ENCODE assay signal across 9 mouse cellular contexts in the genomic region with DNA sequence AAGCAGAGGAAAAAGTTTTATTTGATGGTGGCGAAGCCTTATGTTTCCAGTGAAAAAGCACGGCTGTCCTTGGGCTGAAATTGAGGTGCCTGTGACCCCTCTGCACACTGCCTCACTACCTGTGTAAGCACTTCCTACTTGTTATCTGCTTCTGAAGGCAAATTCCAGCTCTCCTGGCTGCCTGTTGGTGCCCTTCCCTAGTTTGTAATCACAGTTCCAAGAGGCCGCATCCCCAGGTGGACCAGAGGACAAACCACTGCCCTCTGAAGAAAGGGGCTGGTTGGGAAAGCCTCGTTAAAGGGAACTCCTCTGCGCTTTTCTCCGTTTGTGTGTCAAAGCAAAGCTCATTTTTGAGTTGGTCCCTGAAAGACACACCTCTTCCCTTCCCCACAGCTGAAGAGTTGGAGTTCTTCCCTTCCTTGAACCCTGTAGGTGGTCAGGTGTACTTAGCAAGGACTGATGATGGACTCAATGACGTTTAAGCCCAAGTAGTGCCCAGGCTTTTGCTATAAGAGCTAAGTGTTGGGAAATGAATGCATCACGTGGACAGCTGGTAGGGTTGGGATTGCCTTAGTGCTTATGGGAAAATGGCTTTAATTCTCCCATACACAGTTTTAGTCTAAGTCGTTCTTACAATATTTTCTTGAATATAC. TPM values are rescaled to one million over a fixed set of nuclear protein-coding genes. Genes with fewer than 3 reads are reported as not detected.
DNase-seq lines count a peak whose midpoint lies in the region; ATAC-seq lines count a peak whose summit lies in the region.
"Had no signal": no experiment of that assay in that cellular context is flagged by ENCODE, and none has a peak within 500 bp of the region (broad histone marks: within the 10 kb centered on the region; RNA-seq: fewer than 3 reads in every experiment).

No protein-coding gene starts in this region.

- no peak overlapping the region for H3K9ac ChIP-seq in hindbrain, embryonic 14.5 days
- no peak overlapping the region for H3K9ac ChIP-seq in hindbrain, embryonic 16.5 days (ENCODE audit: low read depth, low read length)
- H3K9ac ChIP-seq in liver, embryonic 15.5 days = no peak overlapping the region

- no peak overlapping the region for H3K27ac ChIP-seq in hindbrain, embryonic 14.5 days
- no peak overlapping the region for H3K27ac ChIP-seq in hindbrain, embryonic 16.5 days (ENCODE audit: low read depth, low read length)
- H3K27ac ChIP-seq in embryonic facial prominence, embryonic 10.5 days (replicated peaks) = no peak overlapping the region
- H3K27ac ChIP-seq in liver, embryonic 15.5 days (replicated peaks) = peak overlapping the region; percentile 53; the same call in 1 of the 2 replicates

- no peak for ATAC-seq in hindbrain, embryonic 14.5 days (ENCODE audit: low FRiP score)
- ATAC-seq in hindbrain, embryonic 16.5 days = no peak
- ATAC-seq in liver, embryonic 15.5 days (ENCODE audit: insufficient read depth) = no peak

- WGBS in hindbrain, embryonic 14.5 days = 82% methylated on average over 9 of the region's 9 CpGs
- 78% methylated on average over 9 of the region's 9 CpGs for WGBS in hindbrain, embryonic 16.5 days
- 72% methylated on average over 9 of the region's 9 CpGs for WGBS in embryonic facial prominence, embryonic 10.5 days
- 53% methylated on average over 9 of the region's 9 CpGs for WGBS in liver, embryonic 15.5 days (ENCODE audit: insufficient replicate concordance)

- H3K4me1 ChIP-seq in hindbrain, embryonic 14.5 days (replicated peaks; ENCODE audit: control insufficient read depth, insufficient read depth, low read length) = peaks cover 8% of the 10 kb centered on the region
- H3K4me1 ChIP-seq in hindbrain, embryonic 16.5 days (ENCODE audit: control insufficient read depth, insufficient read depth, low read depth, low read length) = peaks cover 5% of the 10 kb centered on the region
- H3K4me1 ChIP-seq in embryonic facial prominence, embryonic 10.5 days = peaks cover 61% of the 10 kb centered on the region
- peaks cover 44% of the 10 kb centered on the region for H3K4me1 ChIP-seq in liver, embryonic 15.5 days (replicated peaks)

- no peak for DNase-seq in hindbrain, embryonic 14.5 days (ENCODE audit: low spot score)
- no peak for DNase-seq in embryonic facial prominence, embryonic 10.5 days (ENCODE audit: low spot score)
- DNase-seq in kidney, adult 9 months = peak; percentile 59
- no peak for DNase-seq in urinary bladder, adult 18-20 months (ENCODE audit: low spot score in 2 of 2)
- DNase-seq in retina, postnatal 1 day = no peak
- no peak for DNase-seq in layer of hippocampus, postnatal 25 days (ENCODE audit: extremely low spot score in 1 of 2, low spot score in 1 of 2)
- DNase-seq: thymus, postnatal 36 days had no signal

- no peak overlapping the region for H3K4me3 ChIP-seq in hindbrain, embryonic 14.5 days (replicated peaks; ENCODE audit: low read length)
- no peak overlapping the region for H3K4me3 ChIP-seq in hindbrain, embryonic 16.5 days (ENCODE audit: low read length)
- H3K4me3 ChIP-seq in embryonic facial prominence, embryonic 10.5 days = peak overlapping the region; percentile 21; the same call in 1 of the 2 replicates
- peak overlapping the region; percentile 7; the same call in 1 of the 2 replicates for H3K4me3 ChIP-seq in liver, embryonic 15.5 days (replicated peaks)

- no peaks in the 10 kb centered on the region for H3K27me3 ChIP-seq in hindbrain, embryonic 14.5 days (ENCODE audit: control insufficient read depth, insufficient read depth, low read length)
- H3K27me3 ChIP-seq in hindbrain, embryonic 16.5 days (replicated peaks; ENCODE audit: control insufficient read depth, insufficient read depth, low read length) = no peaks in the 10 kb centered on the region
- no peaks in the 10 kb centered on the region for H3K27me3 ChIP-seq in embryonic facial prominence, embryonic 10.5 days (replicated peaks; ENCODE audit: low read depth, poor library complexity, severe bottlenecking)
- H3K27me3 ChIP-seq in liver, embryonic 15.5 days = no peaks in the 10 kb centered on the region; the same call in none of the 2 replicates

- peak overlapping the region; percentile 82; the same call in 1 of the 2 replicates for H3K4me2 ChIP-seq in hindbrain, embryonic 14.5 days (replicated peaks)
- H3K4me2 ChIP-seq in hindbrain, embryonic 16.5 days (ENCODE audit: low read length) = no peak overlapping the region
- H3K4me2 ChIP-seq in liver, embryonic 15.5 days = peak overlapping the region; percentile 89

- H3K36me3 ChIP-seq in hindbrain, embryonic 14.5 days (replicated peaks; ENCODE audit: control insufficient read depth, insufficient read depth) = no peaks in the 10 kb centered on the region
- H3K36me3 ChIP-seq in hindbrain, embryonic 16.5 days (ENCODE audit: control insufficient read depth, insufficient read depth, low read length) = no peaks in the 10 kb centered on the region
- H3K36me3 ChIP-seq in embryonic facial prominence, embryonic 10.5 days (replicated peaks) = no peaks in the 10 kb centered on the region
- no peaks in the 10 kb centered on the region for H3K36me3 ChIP-seq in liver, embryonic 15.5 days (replicated peaks)

- no peaks in the 10 kb centered on the region for H3K9me3 ChIP-seq in hindbrain, embryonic 14.5 days (ENCODE audit: control insufficient read depth, low read length)
- H3K9me3 ChIP-seq in hindbrain, embryonic 16.5 days (ENCODE audit: control insufficient read depth, low read length) = no peaks in the 10 kb centered on the region
- no peaks in the 10 kb centered on the region for H3K9me3 ChIP-seq in embryonic facial prominence, embryonic 10.5 days
- H3K9me3 ChIP-seq in liver, embryonic 15.5 days (replicated peaks) = no peaks in the 10 kb centered on the region

RNA-seq across cellular contexts. Expression of gene Snx9, which starts 2.0 kb away (rescaled TPM):
- polyA plus RNA-seq in hindbrain, embryonic 14.5 days (2014; fragmentation: Nextera tagmentation; extraction: Ambion mirVana) = 9.4 and 10.8 TPM in 2 replicates
- 6.1 and 7.6 TPM in 2 replicates for polyA plus RNA-seq in hindbrain, embryonic 16.5 days (2015; fragmentation: Nextera tagmentation; extraction: Ambion mirVana)
- 16.3 and 19.5 TPM in 2 replicates for polyA plus RNA-seq in embryonic facial prominence, embryonic 10.5 days (2016; fragmentation: Nextera tagmentation; extraction: Ambion mirVana)
- 11.9 and 13.4 TPM in 2 replicates for polyA plus RNA-seq in liver, embryonic 15.5 days (2015; fragmentation: Nextera tagmentation; extraction: Ambion mirVana)
- 10 to 100 TPM; 11.9 to 12.4 TPM for total RNA-seq in layer of hippocampus, postnatal 25 days (2021)

Comparison
In these comparisons a context has a peak if more than half of its experiments do, and no peak if none do; other contexts are left out.
1. H3K4me3 ChIP-seq: peak in embryonic facial prominence, embryonic 10.5 days (single experiment) and liver, embryonic 15.5 days (single experiment); none in hindbrain, embryonic 14.5 days (single experiment) and hindbrain, embryonic 16.5 days (single experiment).